Mouse (Mus musculus) lung, adult 10 weeks (tissue): ENCODE results near the gene Olfr1124. TPM values are rescaled to one million over a fixed set of nuclear protein-coding genes. Genes with fewer than 3 reads are reported as not detected.

Source experiments
- polyA plus RNA-seq: library from polyadenylated mRNA; stranded (reverse); fragments of 350-450 nt; fragmentation: Illumina TruSeq; extraction: RNeasy Lipid Tissue Mini Kit (QIAGEN cat#74804); gene quantifications from one replicate; pipeline ENCODE4 v1.2.3, GENCODE M21; 2014; ENCODE audit warnings: low read depth, low replicate concordance; ENCODE audit not compliant: insufficient read depth

Gene Olfr1124
- polyA plus RNA-seq = not detected

DNA sequence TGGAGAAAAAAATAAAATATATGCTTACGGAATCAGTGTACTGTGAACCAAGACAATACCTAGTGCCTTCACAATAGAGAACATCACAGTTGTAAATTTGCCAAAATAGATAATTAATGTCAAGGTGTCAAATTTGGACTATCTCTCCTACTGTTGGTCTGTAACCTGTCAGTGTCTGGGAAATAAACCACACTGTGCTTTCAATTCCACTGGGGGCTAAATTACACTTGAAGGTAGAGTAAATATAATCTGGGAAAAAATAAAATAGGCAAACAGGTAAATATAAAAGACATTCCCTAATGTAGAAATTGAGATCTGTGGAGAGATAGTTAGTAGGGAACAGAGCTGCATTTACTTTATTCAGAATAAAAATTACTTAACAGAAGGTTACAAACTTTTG lies at the start of gene Olfr1124:
Olfr1124 (plus strand) TSS at position 301 of the 400 bp plus-strand sequence.

DNA sequence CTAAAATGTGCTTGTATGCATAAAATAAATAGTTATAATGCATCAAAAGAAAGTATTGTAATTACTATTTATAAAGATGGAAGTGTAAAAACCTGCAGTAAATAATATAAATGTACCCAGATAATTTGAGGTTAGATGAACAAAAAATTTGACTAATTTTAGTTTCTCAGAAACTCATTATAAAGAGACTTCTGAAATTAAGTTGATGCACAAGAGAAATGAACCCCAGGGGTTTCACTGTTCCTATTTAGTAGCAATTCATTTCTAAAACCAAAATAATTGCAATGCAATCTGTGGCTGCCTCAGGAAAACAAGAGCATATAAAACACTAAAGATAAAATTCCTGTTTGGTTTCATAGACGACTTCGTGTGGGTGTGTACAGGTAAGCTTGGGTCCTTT lies 44.5 kb upstream of the Olfr1124 start, which contains the start of gene Olfr1122:
Olfr1122 (plus strand) TSS at position 301 of the 400 bp plus-strand sequence.

DNA sequence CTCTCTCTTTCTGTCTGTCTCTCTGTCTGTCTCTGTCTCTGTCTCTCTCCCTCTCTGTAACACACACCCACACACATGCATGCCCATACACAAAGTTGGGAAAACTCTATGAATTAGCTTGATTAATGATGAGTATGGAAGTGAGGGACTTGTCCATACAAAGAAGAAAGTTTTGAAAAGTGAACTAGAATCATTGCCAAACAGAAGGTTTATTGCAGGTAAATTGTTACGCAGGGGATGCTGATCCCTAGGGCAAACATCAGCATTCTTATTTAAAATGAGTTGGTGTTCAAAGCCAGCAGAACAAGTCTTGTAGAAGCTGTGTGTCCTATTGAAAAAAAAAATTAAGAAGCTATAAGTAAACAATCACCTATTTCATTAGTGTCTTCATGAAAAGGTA lies 13.7 kb upstream of the Olfr1124 start, which contains the start of gene Olfr1123:
Olfr1123 (plus strand) TSS at position 301 of the 400 bp plus-strand sequence.

DNA sequence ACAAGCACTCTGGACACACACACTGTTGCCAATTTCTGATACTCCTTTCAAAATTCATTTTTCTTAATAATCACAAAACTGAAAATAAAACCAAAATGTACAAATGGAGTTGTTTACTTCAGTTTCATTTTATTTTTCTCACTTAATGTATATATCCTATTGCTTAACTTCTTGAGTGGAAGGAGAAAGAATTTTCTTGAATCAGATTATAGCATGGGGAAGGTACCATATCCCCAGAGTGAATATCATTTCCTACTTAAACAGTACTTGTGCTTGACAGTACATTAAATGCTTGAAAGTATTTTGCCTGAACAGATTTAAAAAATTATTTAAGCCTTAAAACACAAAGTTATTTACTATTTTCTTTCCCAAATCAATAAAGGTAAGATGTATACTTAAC lies 23.6 kb downstream of the Olfr1124 start, which contains the start of gene Olfr1126:
Olfr1126 (plus strand) TSS at position 301 of the 400 bp plus-strand sequence.

Other genes with a start within 250 kb of the Olfr1124 start
- gene Olfr1112, start 242.5 kb upstream of the Olfr1124 start, polyA plus RNA-seq = not detected
- not detected for gene Olfr1113, start 221.3 kb upstream of the Olfr1124 start, polyA plus RNA-seq
- not detected for gene Olfr1115, start 182.3 kb upstream of the Olfr1124 start, polyA plus RNA-seq
- gene Olfr1116, start 162.7 kb upstream of the Olfr1124 start, polyA plus RNA-seq = not detected
- not detected for gene Olfr1118, start 122.7 kb upstream of the Olfr1124 start, polyA plus RNA-seq
- gene Olfr1120, start 75.5 kb upstream of the Olfr1124 start, polyA plus RNA-seq = not detected
- gene Olfr1121, start 60.4 kb upstream of the Olfr1124 start, polyA plus RNA-seq = not detected
- gene Olfr1122, start 44.4 kb upstream of the Olfr1124 start, polyA plus RNA-seq = not detected
- gene Olfr1123, start 13.6 kb upstream of the Olfr1124 start, polyA plus RNA-seq = not detected
- not detected for gene Olfr1126, start 23.7 kb downstream of the Olfr1124 start, polyA plus RNA-seq
- gene Pramel7, start 66.8 kb downstream of the Olfr1124 start, polyA plus RNA-seq = not detected
- gene Pramel6, start 76.3 kb downstream of the Olfr1124 start, polyA plus RNA-seq = not detected
- not detected for gene Olfr153, start 101.5 kb downstream of the Olfr1124 start, polyA plus RNA-seq
- gene Olfr1128, start 115.3 kb downstream of the Olfr1124 start, polyA plus RNA-seq = not detected
- not detected for gene Olfr1129, start 143.6 kb downstream of the Olfr1124 start, polyA plus RNA-seq
- gene Olfr1130, start 175.9 kb downstream of the Olfr1124 start, polyA plus RNA-seq = not detected
- gene Olfr1131, start 196.8 kb downstream of the Olfr1124 start, polyA plus RNA-seq = not detected
- gene Olfr1132, start 207.3 kb downstream of the Olfr1124 start, polyA plus RNA-seq = not detected
- not detected for gene Olfr1133, start 217.1 kb downstream of the Olfr1124 start, polyA plus RNA-seq
- gene Olfr1134, start 228.2 kb downstream of the Olfr1124 start, polyA plus RNA-seq = not detected
- gene Olfr1135, start 243.4 kb downstream of the Olfr1124 start, polyA plus RNA-seq = not detected